Mouse (Mus musculus) hindbrain, embryonic 11.5 days (tissue): ENCODE results near the gene Gins1. TPM values are rescaled to one million over a fixed set of nuclear protein-coding genes. Genes with fewer than 3 reads are reported as not detected.
"Not testable (repeated sequence)": the region's sequence is repeated elsewhere in the genome, so short reads cannot be mapped to it uniquely, and the experiment has no call there.

Source experiments
- ATAC-seq: fragments of 200-750 bp; cut with Nextera tagmentation; 2 replicates; pipeline ENCODE4 v1.8.0; 2017; ENCODE audit warnings: mild to moderate bottlenecking, moderate TSS enrichment, moderate library complexity; ENCODE audit not compliant: low FRiP score
- DNase-seq: peaks from one replicate; pipeline ENCODE4 v3.0.0-alpha.2; 2015; ENCODE audit warnings: low spot score
- H3K27ac ChIP-seq: fragments of 300-500 bp; sonication (generic); 2 replicates; pipeline ENCODE4 v1.5.1; 2014; ENCODE audit warnings: mild to moderate bottlenecking, low read depth, low read length
- H3K27me3 ChIP-seq: fragments of 300-500 bp; sonication (generic); 2 replicates; pipeline ENCODE4 v1.6.1; 2014; ENCODE audit warnings: mild to moderate bottlenecking, low read length, moderate library complexity, mixed read lengths; ENCODE audit not compliant: control insufficient read depth, insufficient read depth
- H3K36me3 ChIP-seq: fragments of 300-500 bp; sonication (generic); 2 replicates; pipeline ENCODE4 v1.6.1; 2014; ENCODE audit warnings: mild to moderate bottlenecking, low read length, moderate library complexity, mixed read lengths; ENCODE audit not compliant: control insufficient read depth, insufficient read depth
- H3K4me1 ChIP-seq: fragments of 300-500 bp; sonication (generic); replicated peaks from 2 replicates; pipeline ENCODE4 v1.6.1; 2014; ENCODE audit warnings: low read length, mixed read lengths; ENCODE audit not compliant: control insufficient read depth, insufficient read depth
- H3K4me2 ChIP-seq: fragments of 300-500 bp; sonication (generic); replicated peaks from 2 replicates; pipeline ENCODE4 v1.6.1; 2014; ENCODE audit warnings: mild to moderate bottlenecking, low read depth, low read length
- H3K4me3 ChIP-seq: fragments of 300-500 bp; sonication (generic); 2 replicates; pipeline ENCODE4 v1.5.1; 2014; ENCODE audit warnings: low read depth, low read length
- H3K9ac ChIP-seq: fragments of 300-500 bp; sonication (generic); 2 replicates; pipeline ENCODE4 v1.6.1; 2014; ENCODE audit warnings: low read depth, low read length
- H3K9me3 ChIP-seq: fragments of 300-500 bp; sonication (generic); 2 replicates; pipeline ENCODE4 v1.6.1; 2016; ENCODE audit warnings: low read length; ENCODE audit not compliant: control insufficient read depth
- WGBS: fragments of 180-500 bp; shearing (Covaris S2); extraction: QIAGEN DNeasy Blood & Tissue Kit; methylation state at CpG from one replicate; pipeline ENCODE4 v1.1.7; 2014; 5-methylcytosine and 5-hydroxymethylcytosine counted together
- polyA plus RNA-seq: library from polyadenylated mRNA; unstranded; fragments of >200 nt; fragmentation: Nextera tagmentation; extraction: Ambion mirVana; gene quantifications from 2 replicates; pipeline ENCODE4 v1.2.1, GENCODE M21; 2014

Gins1 gene
- polyA plus RNA-seq, 1 experiment from 2014 or later, result 66.0 TPM

GRCm38 (mm10) chr2:150902347-150902746, 2.9 kb upstream of the Gins1 start:
- ATAC-seq (no peak), DNase-seq (no peak)
- Histone ChIP-seq H3K4me1 (0 out of 2 replicates have a peak, but pooled peaks cover 2% of the 10 kb centered on the region), H3K27me3 (no peaks in the 10 kb centered on the region), H3K9ac (no peak overlapping the region), H3K4me3 (no peak overlapping the region), H3K36me3 (no peaks in the 10 kb centered on the region), H3K4me2 (no peak overlapping the region), H3K9me3 (no peaks in the 10 kb centered on the region), H3K27ac (no peak overlapping the region)
- 90% methylated on average over 8 of the region's 8 CpGs for WGBS

- Histone ChIP-seq H3K27me3 (no peaks in the 10 kb centered on the region), H3K4me2 (peak within 1 kb of the TSS; percentile 79), H3K9ac (peak within 1 kb of the TSS; percentile 87), H3K36me3 (no peaks in the 10 kb centered on the region), H3K27ac (peak within 1 kb of the TSS; percentile 75), H3K4me1 (0 out of 2 replicates have a peak, but pooled peaks cover 2% of the 10 kb centered on the region), H3K9me3 (no peaks in the 10 kb centered on the region), H3K4me3 (peak within 1 kb of the TSS; percentile 92)
- peak; percentile 98 for DNase-seq
- ATAC-seq, result peak; percentile 98
- under 1% methylated on average over 70 of the region's 72 CpGs for WGBS
Measured at GRCm38 (mm10) chr2:150904272-150904935, 796 bp upstream of the Gins1 start, which contains the start of gene Abhd12. TSS of gene Abhd12 (minus strand) at chr2:150904741.

DNA sequence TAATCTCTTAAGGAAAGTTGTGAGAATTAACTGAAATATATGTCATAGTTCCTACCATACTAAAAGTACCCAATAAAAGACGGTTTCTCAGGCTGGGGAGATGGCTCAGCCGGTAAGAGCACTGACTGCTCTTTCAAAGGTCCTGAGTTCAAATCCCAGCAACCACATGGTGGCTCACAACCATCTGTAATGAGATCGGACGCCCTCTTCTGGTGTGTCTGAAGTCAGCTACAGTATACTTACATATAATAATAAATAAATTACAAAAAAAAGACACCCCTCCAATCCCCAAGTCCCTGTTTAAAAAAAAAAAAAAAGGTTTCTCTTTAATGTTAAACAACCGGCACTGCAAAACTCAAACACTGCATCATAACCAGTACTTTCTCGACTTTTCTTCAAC, 3.7 kb downstream of the Gins1 start:
- WGBS, result 49% methylated on average over 6 of the region's 6 CpGs
- H3K4me2 ChIP-seq, H3K9me3 ChIP-seq, H3K36me3 ChIP-seq, ATAC-seq, DNase-seq, H3K27me3 ChIP-seq, H3K4me1 ChIP-seq, H3K27ac ChIP-seq: not testable (repeated sequence)
- Histone ChIP-seq H3K9ac (0 out of 2 replicates have a peak overlapping the region, but pooled peaks have one; percentile 65), H3K4me3 (peak overlapping the region; percentile 64; the same call in 1 of the 2 replicates)

DNA sequence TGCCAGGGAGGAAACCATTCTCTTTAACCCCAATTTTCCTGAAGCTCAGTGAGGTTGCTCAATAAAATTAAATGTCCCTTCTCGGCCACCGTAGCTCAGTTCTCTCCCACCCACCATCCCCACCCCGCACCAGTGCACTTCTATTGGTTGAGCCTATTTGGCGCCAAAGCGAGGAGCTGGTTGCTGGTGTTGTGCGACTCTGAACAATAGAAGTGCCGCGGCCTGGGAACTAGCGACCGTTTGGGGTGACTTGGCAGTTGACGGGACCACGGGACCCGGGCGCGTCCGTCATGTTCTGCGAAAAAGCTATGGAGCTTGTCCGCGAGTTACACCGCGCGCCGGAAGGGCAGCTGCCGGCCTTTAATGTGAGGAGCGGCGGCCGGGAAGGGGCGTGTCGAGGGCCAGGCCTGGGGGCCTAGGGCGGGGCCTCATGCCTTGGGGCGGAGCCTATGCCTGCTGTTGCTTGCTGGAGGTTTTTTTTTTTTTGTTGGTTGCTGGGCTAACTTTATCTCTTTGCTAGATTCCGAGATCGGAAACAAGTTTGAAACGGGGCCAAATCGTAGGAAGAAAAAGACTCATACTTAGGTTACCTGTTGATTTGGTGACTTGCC, 4.3 kb downstream of the Gins1 start:
- peak overlapping the region; percentile 80 for H3K27ac ChIP-seq
- ATAC-seq (peak; percentile 94), DNase-seq (peak; percentile 96)
- no peaks in the 10 kb centered on the region for H3K4me1 ChIP-seq
- H3K27me3 ChIP-seq, result no peaks in the 10 kb centered on the region
- H3K4me2 ChIP-seq, result peak overlapping the region; percentile 46
- no peaks in the 10 kb centered on the region for H3K9me3 ChIP-seq
- under 1% methylated on average over 34 of the region's 35 CpGs for WGBS
- H3K4me3 ChIP-seq, result peak overlapping the region; percentile 64
- no peaks in the 10 kb centered on the region for H3K36me3 ChIP-seq
- H3K9ac ChIP-seq, result peak overlapping the region; percentile 65

DNA sequence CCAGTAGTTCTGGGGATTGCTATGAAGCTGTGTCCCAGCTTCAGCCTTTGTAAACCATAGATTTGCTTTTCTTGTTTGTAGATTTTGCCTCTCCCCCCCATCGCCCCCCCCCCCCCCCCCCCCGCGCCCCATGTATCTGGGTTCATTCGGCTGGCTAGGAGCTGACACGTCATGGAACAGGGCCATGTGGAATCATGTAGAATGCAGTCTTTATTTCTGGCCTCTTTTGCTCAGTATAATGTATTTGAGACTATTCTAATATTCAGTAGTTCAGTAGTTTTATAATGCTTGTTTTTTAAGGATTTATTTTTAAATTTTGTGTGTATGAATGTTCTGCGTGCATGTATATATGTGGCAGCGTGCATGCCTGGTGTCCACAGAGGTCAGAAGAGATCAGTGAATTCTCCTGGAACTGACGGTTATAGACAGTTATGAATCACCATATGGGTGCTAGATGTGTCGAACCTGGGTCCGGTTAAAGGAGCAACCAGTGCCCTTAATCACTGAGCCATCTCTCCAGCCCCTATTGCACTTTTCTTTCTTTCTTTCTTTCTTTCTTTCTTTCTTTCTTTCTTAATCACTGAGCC, 5.2 kb downstream of the Gins1 start:
- ATAC-seq (peak; percentile 18; the same call in 1 of the 2 replicates), DNase-seq (no peak)
- WGBS, result 54% methylated on average over 7 of the region's 10 CpGs
- H3K9me3 ChIP-seq, result no peaks in the 10 kb centered on the region
- peak overlapping the region; percentile 46 for H3K4me2 ChIP-seq
- H3K36me3 ChIP-seq, result no peaks in the 10 kb centered on the region
- peak overlapping the region; percentile 44; the same call in 1 of the 2 replicates for H3K9ac ChIP-seq
- H3K4me3 ChIP-seq, result peak overlapping the region; percentile 64
- H3K4me1 ChIP-seq, result no peaks in the 10 kb centered on the region
- H3K27me3 ChIP-seq, result no peaks in the 10 kb centered on the region
- H3K27ac ChIP-seq, result no peak overlapping the region

DNA sequence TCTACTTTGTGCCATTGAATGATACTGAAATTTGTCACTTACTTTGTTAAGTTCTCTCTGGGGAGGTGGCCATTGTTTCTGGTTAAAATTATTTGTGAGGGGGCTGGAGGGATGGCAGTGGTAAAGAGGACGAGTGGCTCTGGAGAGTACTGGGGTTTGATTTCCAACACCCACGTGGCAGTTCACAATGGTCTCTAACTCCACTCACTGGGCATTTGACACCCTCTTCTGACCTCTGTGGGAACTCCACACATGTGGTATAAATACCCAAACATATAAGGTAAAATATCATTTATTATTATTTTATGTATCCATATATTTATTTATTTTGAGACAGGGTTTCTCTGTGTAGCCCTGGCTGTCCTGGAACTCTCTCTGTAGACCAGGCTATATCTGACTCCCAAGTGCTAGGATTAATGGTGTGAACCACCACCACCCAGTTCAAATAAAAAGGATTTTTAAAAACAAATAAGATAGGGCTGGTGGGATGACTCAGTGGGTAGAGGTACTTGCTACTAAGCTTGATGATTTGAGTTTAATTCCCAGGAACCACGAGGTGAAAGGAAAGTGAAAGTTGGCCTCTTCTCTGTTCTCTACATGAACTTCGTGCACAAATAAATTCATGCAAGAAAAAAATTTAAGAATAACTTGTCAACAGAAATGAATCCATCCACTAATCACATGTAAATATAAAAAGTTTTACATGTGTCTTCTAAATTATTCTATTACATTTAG, 9.7 kb downstream of the Gins1 start:
- H3K4me1 ChIP-seq, result no peaks in the 10 kb centered on the region
- no peak overlapping the region for H3K4me3 ChIP-seq
- no peaks in the 10 kb centered on the region for H3K27me3 ChIP-seq
- no peak overlapping the region for H3K9ac ChIP-seq
- ATAC-seq (no peak), DNase-seq (no peak)
- H3K36me3 ChIP-seq, result peaks cover 3% of the 10 kb centered on the region; the same call in 1 of the 2 replicates
- no peak overlapping the region for H3K27ac ChIP-seq
- H3K4me2 ChIP-seq, result no peak overlapping the region
- no peaks in the 10 kb centered on the region for H3K9me3 ChIP-seq
- 79% methylated on average over 4 of the region's 4 CpGs for WGBS

GRCm38 (mm10) chr2:150915786-150916185, 10.6 kb downstream of the Gins1 start:
- H3K9ac ChIP-seq, result no peak overlapping the region
- DNase-seq (no peak), ATAC-seq (no peak)
- H3K27me3 ChIP-seq, result no peaks in the 10 kb centered on the region
- no peak overlapping the region for H3K4me3 ChIP-seq
- 94% methylated on average over 5 of the region's 5 CpGs for WGBS
- no peaks in the 10 kb centered on the region for H3K9me3 ChIP-seq
- H3K27ac ChIP-seq, result no peak overlapping the region
- H3K4me2 ChIP-seq, result no peak overlapping the region
- H3K4me1 ChIP-seq, result no peaks in the 10 kb centered on the region
- H3K36me3 ChIP-seq, result peaks cover 3% of the 10 kb centered on the region; the same call in 1 of the 2 replicates

- DNase-seq, result no peak
- Histone ChIP-seq H3K27ac (no peak overlapping the region), H3K36me3 (peaks cover 3% of the 10 kb centered on the region; the same call in 1 of the 2 replicates), H3K27me3 (no peaks in the 10 kb centered on the region), H3K9me3 (no peaks in the 10 kb centered on the region), H3K9ac (no peak overlapping the region), H3K4me2 (no peak overlapping the region), H3K4me1 (no peaks in the 10 kb centered on the region), H3K4me3 (no peak overlapping the region)
- no peak for ATAC-seq
- WGBS, result 95% methylated on average over 3 of the region's 3 CpGs
Measured at GRCm38 (mm10) chr2:150918720-150919119, 13.5 kb downstream of the Gins1 start.
